Mouse (Mus musculus) lung, postnatal 0 days (tissue): ENCODE measurements at regions not wholly inside any gene's neighbourhood (a gene's known extent, or its start where the extent isn't known, plus 50 kb on each side); places are given as distances from the start of the nearest gene placed in this dataset.

Source experiments
- ATAC-seq: fragments of 200-750 bp; cut with Nextera tagmentation; 2 replicates; pipeline ENCODE4 v1.8.0; 2017; ENCODE audit warnings: moderate library complexity
- DNase-seq: peaks from one replicate; pipeline ENCODE4 v3.0.0-alpha.2; 2016; ENCODE audit warnings: low spot score
- H3K27ac ChIP-seq: fragments of 300-500 bp; sonication (generic); 2 replicates; pipeline ENCODE4 v1.5.1; 2014; ENCODE audit warnings: antibody characterized with exemption, mild to moderate bottlenecking, low read length, mixed read lengths
- H3K27me3 ChIP-seq: fragments of 300-500 bp; sonication (generic); replicated peaks from 2 replicates; pipeline ENCODE4 v1.6.1; 2014; ENCODE audit warnings: low read length, mixed read lengths; ENCODE audit not compliant: insufficient read depth
- H3K36me3 ChIP-seq: fragments of 300-500 bp; sonication (generic); 2 replicates; pipeline ENCODE4 v1.6.1; 2014; ENCODE audit warnings: low read length, mixed read lengths; ENCODE audit not compliant: insufficient read depth
- H3K4me1 ChIP-seq: fragments of 300-500 bp; sonication (generic); 2 replicates; pipeline ENCODE4 v1.6.1; 2014; ENCODE audit warnings: antibody characterized with exemption, low read depth, low read length, mixed read lengths; ENCODE audit not compliant: insufficient read depth
- H3K4me2 ChIP-seq: fragments of 300-500 bp; sonication (generic); replicated peaks from 2 replicates; pipeline ENCODE4 v1.6.1; 2014; ENCODE audit warnings: low read depth, mild to moderate bottlenecking, low read length, moderate library complexity, mixed read lengths
- H3K4me3 ChIP-seq: fragments of 300-500 bp; sonication (generic); 2 replicates; pipeline ENCODE4 v1.5.1; 2014; ENCODE audit warnings: low read depth, low read length
- H3K9ac ChIP-seq: fragments of 300-500 bp; sonication (generic); replicated peaks from 2 replicates; pipeline ENCODE4 v1.6.1; 2014; ENCODE audit warnings: low read depth, mild to moderate bottlenecking
- H3K9me3 ChIP-seq: fragments of 300-500 bp; sonication (generic); 2 replicates; pipeline ENCODE4 v1.6.1; 2016; ENCODE audit warnings: low read length, mixed read lengths
- CTCF ChIP-seq: IDR thresholded peaks from 2 replicates; pipeline ENCODE4 v1.5.1; 2016; ENCODE audit warnings: antibody characterized with exemption, mild to moderate bottlenecking
- EP300 ChIP-seq: IDR thresholded peaks from 2 replicates; pipeline ENCODE4 v1.6.1; 2016; ENCODE audit warnings: antibody characterized with exemption, mild to moderate bottlenecking, control low read depth
- WGBS: fragments of 180-500 bp; shearing (Covaris S2); extraction: QIAGEN DNeasy Blood & Tissue Kit; methylation state at CpG from one replicate; pipeline ENCODE4 v1.1.7; 2014; 5-methylcytosine and 5-hydroxymethylcytosine counted together

DNA sequence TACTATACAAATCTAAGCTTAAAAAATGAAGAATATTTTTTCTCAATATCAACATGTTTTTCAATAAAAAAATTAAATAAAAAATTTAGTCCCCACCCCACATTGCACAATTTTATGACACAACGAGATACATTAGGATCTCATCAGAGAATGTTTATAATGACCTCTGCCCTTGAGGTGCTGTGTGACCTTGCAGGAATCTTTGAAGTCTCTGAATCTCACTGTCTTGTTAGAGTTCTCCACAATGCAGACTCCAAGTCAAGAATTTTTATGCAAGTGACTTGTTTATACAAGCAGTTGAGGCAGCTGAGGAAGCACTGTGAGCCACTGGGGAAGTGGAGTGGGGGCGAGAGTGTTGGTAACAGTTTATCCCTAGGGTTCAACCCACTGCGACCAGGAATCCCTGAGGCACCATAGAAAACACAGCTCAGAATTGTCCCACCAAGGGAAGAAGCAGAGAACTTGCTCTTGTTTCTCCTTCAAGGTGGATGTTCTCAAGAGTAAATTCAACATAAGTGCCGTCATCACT, 228.5 kb downstream of the Hlx start:
- TF ChIP-seq CTCF (no peak), EP300 (peak; percentile 68)
- H3K9ac ChIP-seq = no peak overlapping the region
- ATAC-seq = peak; percentile 33
- H3K4me3 ChIP-seq = no peak overlapping the region
- 53% methylated on average over 4 of the region's 4 CpGs for WGBS
- peak overlapping the region; percentile 27; the same call in 1 of the 2 replicates for H3K27ac ChIP-seq
- no peaks in the 10 kb centered on the region for H3K4me1 ChIP-seq
- no peaks in the 10 kb centered on the region for H3K36me3 ChIP-seq
- H3K9me3 ChIP-seq = no peaks in the 10 kb centered on the region
- H3K27me3 ChIP-seq = no peaks in the 10 kb centered on the region
- DNase-seq = peak; percentile 46
- no peak overlapping the region for H3K4me2 ChIP-seq

- Histone ChIP-seq H3K36me3 (no peaks in the 10 kb centered on the region), H3K27ac (peak overlapping the region; percentile 51; the same call in 1 of the 2 replicates), H3K4me3 (no peak overlapping the region), H3K27me3 (no peaks in the 10 kb centered on the region), H3K4me1 (no peaks in the 10 kb centered on the region), H3K9me3 (no peaks in the 10 kb centered on the region), H3K4me2 (no peak overlapping the region), H3K9ac (no peak overlapping the region)
- 0 out of 2 replicates have a peak, but pooled peaks have one; percentile 10 for ATAC-seq
- 49% methylated on average over 5 of the region's 5 CpGs for WGBS
- no peak for TF ChIP-seq EP300
- no peak for TF ChIP-seq CTCF
- DNase-seq = peak; percentile 59
These were observed 231.7 kb downstream of the Hlx start for GRCm38 (mm10) chr1:184500702-184501101.

DNA sequence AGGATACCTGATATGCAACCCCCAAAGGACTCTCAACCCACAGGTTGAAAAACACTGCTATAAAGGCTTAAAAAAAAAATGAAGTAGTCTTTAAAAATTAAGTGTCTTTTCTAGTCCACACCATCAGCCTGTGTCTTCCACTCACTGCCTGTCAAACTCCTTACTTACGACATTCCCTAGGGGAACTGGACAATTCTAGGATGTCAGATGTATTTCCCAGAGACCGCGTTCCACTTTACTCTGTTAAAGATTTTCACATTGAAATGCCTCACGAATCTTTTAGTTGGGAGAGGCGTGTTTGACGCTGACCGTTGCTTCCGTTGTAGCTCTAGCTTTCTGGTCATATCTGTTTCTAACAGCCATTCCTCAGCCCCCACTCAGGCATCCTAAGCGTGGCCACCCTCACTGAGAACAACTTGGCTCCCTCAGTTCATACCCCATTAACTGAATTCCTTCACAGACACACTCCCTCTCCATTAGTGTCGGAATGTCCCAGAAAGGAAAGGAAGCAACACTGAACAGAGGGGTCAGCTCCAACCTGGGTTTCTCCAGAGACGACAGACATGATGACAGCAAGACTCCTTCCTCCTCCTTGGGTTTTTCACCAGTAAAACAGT, 233.4 kb downstream of the Hlx start:
- H3K9ac ChIP-seq = no peak overlapping the region
- peak; percentile 91 for DNase-seq
- H3K27me3 ChIP-seq = no peaks in the 10 kb centered on the region
- H3K4me1 ChIP-seq = no peaks in the 10 kb centered on the region
- 49% methylated on average over 11 of the region's 11 CpGs for WGBS
- H3K27ac ChIP-seq = peak overlapping the region; percentile 68
- peak; percentile 94 for ATAC-seq
- no peaks in the 10 kb centered on the region for H3K36me3 ChIP-seq
- H3K4me3 ChIP-seq = no peak overlapping the region
- peak; percentile 92 for TF ChIP-seq EP300
- TF ChIP-seq CTCF = no peak
- no peak overlapping the region for H3K4me2 ChIP-seq
- H3K9me3 ChIP-seq = no peaks in the 10 kb centered on the region

DNA sequence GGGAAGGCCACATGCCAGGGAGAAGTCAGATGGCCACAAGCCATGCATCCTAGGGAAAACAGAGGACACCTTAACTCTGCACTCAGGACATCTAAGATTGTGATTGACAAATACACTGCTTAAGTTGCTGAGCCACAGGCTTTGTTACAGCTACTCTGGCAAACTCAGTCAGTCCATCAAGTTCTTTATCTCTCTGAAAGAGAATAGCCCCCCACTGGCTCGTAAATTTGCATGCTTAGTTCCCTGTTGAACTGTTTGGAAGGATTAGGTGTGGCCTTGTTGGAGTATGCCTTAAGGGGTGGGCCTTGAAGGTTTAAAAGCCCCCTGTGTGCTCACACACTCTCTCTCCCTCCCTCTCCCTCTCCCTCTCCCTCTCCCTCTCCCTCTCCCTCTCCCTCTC, 235.4 kb downstream of the Hlx start:
- Histone ChIP-seq H3K9ac (no peak overlapping the region), H3K4me2 (no peak overlapping the region), H3K36me3 (no peaks in the 10 kb centered on the region), H3K27me3 (no peaks in the 10 kb centered on the region), H3K9me3 (no peaks in the 10 kb centered on the region), H3K4me1 (no peaks in the 10 kb centered on the region), H3K4me3 (no peak overlapping the region), H3K27ac (no peak overlapping the region)
- no peak for ATAC-seq
- 64% methylated on average over 1 of the region's 1 CpGs for WGBS
- TF ChIP-seq CTCF = no peak
- no peak for TF ChIP-seq EP300
- DNase-seq = no peak

- no peaks in the 10 kb centered on the region for H3K27me3 ChIP-seq
- no peak for ATAC-seq
- no peaks in the 10 kb centered on the region for H3K36me3 ChIP-seq
- no peak overlapping the region for H3K4me3 ChIP-seq
- WGBS = 61% methylated on average over 8 of the region's 8 CpGs
- no peak overlapping the region for H3K27ac ChIP-seq
- DNase-seq = no peak
- no peak overlapping the region for H3K4me2 ChIP-seq
- no peaks in the 10 kb centered on the region for H3K4me1 ChIP-seq
- H3K9me3 ChIP-seq = no peaks in the 10 kb centered on the region
- TF ChIP-seq EP300 = no peak
- TF ChIP-seq CTCF = no peak
- H3K9ac ChIP-seq = no peak overlapping the region
These were observed 238.6 kb downstream of the Hlx start for GRCm38 (mm10) chr1:184493811-184494210.

GRCm38 (mm10) chr1:184492115-184492514, 240.3 kb downstream of the Hlx start:
- DNase-seq (no peak), ATAC-seq (no peak)
- Histone ChIP-seq H3K9me3 (no peaks in the 10 kb centered on the region), H3K4me1 (no peaks in the 10 kb centered on the region), H3K27me3 (no peaks in the 10 kb centered on the region), H3K9ac (no peak overlapping the region), H3K4me2 (no peak overlapping the region), H3K36me3 (no peaks in the 10 kb centered on the region), H3K4me3 (no peak overlapping the region), H3K27ac (no peak overlapping the region)
- TF ChIP-seq EP300 (no peak), CTCF (peak; percentile 52)
- 88% methylated on average over 3 of the region's 3 CpGs for WGBS
